Mouse (Mus musculus) stomach, postnatal 0 days (tissue): ENCODE results near the gene Tenm4.

Source experiments
- CTCF ChIP-seq: IDR thresholded peaks from 2 replicates; pipeline ENCODE4 v1.5.1; 2016; ENCODE audit warnings: antibody characterized with exemption, low read depth, mild to moderate bottlenecking, moderate library complexity
- EP300 ChIP-seq: optimal IDR thresholded peaks from 2 replicates; pipeline ENCODE3; 2016; ENCODE audit warnings: antibody characterized with exemption

DNA sequence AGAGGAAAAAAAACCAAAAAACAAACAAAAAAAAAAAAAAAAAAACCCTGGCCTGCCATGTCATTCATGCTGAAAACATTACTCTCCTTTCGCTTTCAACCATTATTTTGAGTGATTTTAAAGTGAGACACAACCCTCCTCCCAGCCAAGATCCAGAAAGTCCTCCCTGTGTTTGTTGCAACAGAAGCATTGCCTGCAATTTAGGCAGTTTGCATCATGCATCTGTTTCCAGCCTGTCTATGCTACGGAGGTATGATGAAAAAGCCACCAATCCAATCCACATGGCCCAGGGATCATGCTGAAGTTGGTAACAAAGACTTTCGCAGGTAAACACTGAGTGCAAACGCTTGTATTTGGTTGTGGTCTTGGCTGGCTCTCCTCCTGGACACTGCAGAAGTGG is 158.3 kb downstream of the Tenm4 start:
- no peak for TF ChIP-seq CTCF
- TF ChIP-seq EP300 = no peak
